Mouse (Mus musculus) lung, postnatal 0 days (tissue): ENCODE measurements at regions not wholly inside any gene's neighbourhood (a gene's known extent, or its start where the extent isn't known, plus 50 kb on each side); places are given as distances from the start of the nearest gene placed in this dataset.

ENCODE experiments used
- CTCF ChIP-seq: IDR thresholded peaks from 2 replicates; pipeline ENCODE4 v1.5.1; 2016; ENCODE audit warnings: antibody characterized with exemption, mild to moderate bottlenecking
- EP300 ChIP-seq: IDR thresholded peaks from 2 replicates; pipeline ENCODE4 v1.6.1; 2016; ENCODE audit warnings: antibody characterized with exemption, mild to moderate bottlenecking, control low read depth

DNA sequence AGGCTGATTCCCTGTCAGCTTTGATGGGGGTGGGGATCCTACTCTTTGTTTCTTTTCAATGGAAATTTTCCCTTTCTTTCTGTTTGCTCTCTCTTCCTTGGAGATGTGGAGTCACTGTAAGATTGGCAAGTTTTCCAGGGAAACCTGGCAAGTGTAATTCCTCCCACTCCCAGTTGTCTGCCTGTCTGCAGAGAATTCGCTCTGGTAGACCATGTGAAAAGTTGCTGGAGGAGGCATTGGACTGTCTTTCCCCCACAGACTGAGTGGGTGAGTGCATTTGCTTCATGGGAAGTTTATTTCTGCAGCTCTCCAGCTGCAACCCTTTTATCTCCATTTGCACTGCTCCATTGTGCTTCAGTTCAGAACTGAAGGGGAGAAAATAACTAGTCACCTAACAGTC is 3561.3 kb downstream of the 9330182O14Rik start:
- TF ChIP-seq CTCF = no peak
- TF ChIP-seq EP300 = no peak
